Comparison of ENCODE assay signal across 12 mouse cellular contexts in the genomic region with DNA sequence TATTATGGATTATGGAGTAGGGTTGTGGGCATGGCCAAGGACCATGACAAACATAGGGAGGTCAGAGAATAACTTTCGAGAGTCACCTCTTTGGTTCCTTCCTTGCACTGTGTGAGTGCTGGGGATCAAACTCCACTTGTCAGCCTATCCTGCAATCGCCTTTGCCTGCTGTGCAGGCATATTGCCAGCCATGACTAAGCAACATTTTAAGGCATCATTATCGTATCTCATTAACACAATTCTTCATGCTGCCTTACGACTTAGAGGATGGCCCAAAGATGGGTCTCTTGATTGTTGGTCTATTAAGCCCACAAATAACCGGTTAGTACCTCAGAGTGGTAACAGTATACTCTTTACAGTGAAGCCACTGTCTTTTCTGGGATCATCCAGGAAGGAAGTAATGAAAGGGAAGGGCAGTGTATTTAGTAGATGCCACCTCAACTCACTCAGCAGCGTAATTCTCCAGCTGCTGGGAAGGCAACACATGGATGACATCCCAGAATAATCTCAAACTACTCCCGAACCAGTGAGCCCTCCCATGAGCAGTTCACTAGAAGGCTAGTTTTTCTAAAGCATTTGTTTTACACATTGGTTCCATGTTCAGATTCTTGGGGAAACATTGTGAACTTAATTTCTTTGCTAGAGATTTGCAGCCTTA. TPM values are rescaled to one million over a fixed set of nuclear protein-coding genes. Genes with fewer than 3 reads are reported as not detected.
A peak's percentile ranks its signal among the peaks of the same experiment; 100 is the strongest.
DNase-seq lines count a peak whose midpoint lies in the region; ATAC-seq lines count a peak whose summit lies in the region.
"Had no signal": no experiment of that assay in that cellular context is flagged by ENCODE, and none has a peak within 500 bp of the region (broad histone marks: within the 10 kb centered on the region; RNA-seq: fewer than 3 reads in every experiment).

No protein-coding gene starts in this region.

- DNase-seq in kidney, postnatal 10 days: peak; percentile 21
- no peak for DNase-seq in kidney, postnatal 4 days
- peak; percentile 24 for DNase-seq in MN1 (ENCODE audit: low spot score)
- DNase-seq in cerebellum, adult 9-11 months: no peak
- no peak for DNase-seq in heart, postnatal 14 days
- DNase-seq: gastrocnemius, postnatal 25 days; heart, postnatal 10 days; lung, embryonic 14.5 days; thymus, adult 2 months had no signal

- intact Hi-C loops in heart, postnatal 14 days (cut with DNase I): no loop called here

- peak; percentile 94 for ATAC-seq in erythroblast, adult 5-6 weeks (replicated peaks; ENCODE audit: low FRiP score, poor library complexity, severe bottlenecking)
- ATAC-seq in megakaryocyte-erythroid progenitor cell, adult 5-6 weeks (replicated peaks; ENCODE audit: low FRiP score, low TSS enrichment, poor library complexity, severe bottlenecking): peak; percentile 95
- ATAC-seq: inflammation-experienced regulatory T-cells, adult 6 months had no signal

RNA-seq across cellular contexts. Expression of a gene that starts 45.9 kb away (rescaled TPM):
- total RNA-seq in erythroblast, adult 5-6 weeks (2015; ENCODE audit: low replicate concordance): 10.7 and 38.2 TPM in 2 replicates
- total RNA-seq in erythroblast, adult 5-6 weeks (2017; ENCODE audit: low replicate concordance): 16.7 and 21.2 TPM in 2 replicates
- total RNA-seq in megakaryocyte-erythroid progenitor cell, adult 5-6 weeks (2014; fragmentation: Nextera tagmentation): 61.8 and 85.4 TPM in 2 replicates
- total RNA-seq in megakaryocyte-erythroid progenitor cell, adult 5-6 weeks (2017): 30.3 and 56.7 TPM in 2 replicates
- 10 to 100 TPM; 56.0 to 60.8 TPM for total RNA-seq in heart, postnatal 14 days (2021)

RNA-seq across cellular contexts. Expression of a gene that starts 46.0 kb away (rescaled TPM):
- total RNA-seq in erythroblast, adult 5-6 weeks (2015; ENCODE audit: low replicate concordance): 6.5 and 8.3 TPM in 2 replicates
- 5.5 and 8.9 TPM in 2 replicates for total RNA-seq in erythroblast, adult 5-6 weeks (2017; ENCODE audit: low replicate concordance)
- 17.9 and 24.6 TPM in 2 replicates for total RNA-seq in megakaryocyte-erythroid progenitor cell, adult 5-6 weeks (2014; fragmentation: Nextera tagmentation)
- total RNA-seq in megakaryocyte-erythroid progenitor cell, adult 5-6 weeks (2017): 22.6 and 30.6 TPM in 2 replicates
- 100 to 1,000 TPM; 140 to 173 TPM for total RNA-seq in heart, postnatal 14 days (2021)

Comparison
In these comparisons a context has a peak if more than half of its experiments do, and no peak if none do; other contexts are left out.
1. DNase-seq: peak in kidney, postnatal 10 days (single experiment) and MN1 (single experiment); none in kidney, postnatal 4 days (0 of 2), cerebellum, adult 9-11 months (single experiment) and heart, postnatal 14 days (0 of 2).
2. RNA of a gene that starts 46.0 kb away (total RNA-seq): 140 to 173 TPM in heart, postnatal 14 days; 17.9 to 30.6 TPM in megakaryocyte-erythroid progenitor cell, adult 5-6 weeks and 5.5 to 8.9 TPM in erythroblast, adult 5-6 weeks; every median in the first group is over 4 times any median in the second.